Mouse (Mus musculus) heart, adult 18-20 months (tissue): Measurements from ENCODE around the gene 4930404H24Rik. TPM values are rescaled to one million over a fixed set of nuclear protein-coding genes. Genes with fewer than 3 reads are reported as not detected.

Experiments used
- DNase-seq, 2 experiments: peaks; one replicate each; pipeline ENCODE4 v3.0.0; 2021 to 2022; ENCODE audit warnings: mixed read lengths in 1 of 2
- long read RNA-seq, 2 experiments: library from polyadenylated mRNA; stranded (forward); transcript quantifications; one replicate each; pipeline ENCODE4 v2.0.0; 2021
- total RNA-seq, 2 experiments: library from RNA; stranded (reverse); gene quantifications; 2 replicates each; pipeline ENCODE4 v1.2.3; 2021

4930404H24Rik gene
- total RNA-seq: not detected
- long read RNA-seq, experiment 1: 0 reads
- long read RNA-seq, experiment 2: 0 reads

- peak; percentile 67 to 68 for DNase-seq
Measured at GRCm38 (mm10) chr2:153492573-153493392, at the start of gene 4930404H24Rik. 4930404H24Rik (plus strand) TSS chr2:153492790.

GRCm38 (mm10) chr2:153443434-153444240 is 49.0 kb upstream of the 4930404H24Rik start:
- peak; percentile 58 to 60 for DNase-seq

- DNase-seq: peak; percentile 71 to 75
Measured at GRCm38 (mm10) chr2:153444254-153445136, 48.1 kb upstream of the 4930404H24Rik start.

- DNase-seq: peak in 1 of 2 experiments; percentile 45
Measured at GRCm38 (mm10) chr2:153445137-153446016, 47.2 kb upstream of the 4930404H24Rik start.

- DNase-seq: peak; percentile 67 to 78
Measured at GRCm38 (mm10) chr2:153446017-153446408, 46.6 kb upstream of the 4930404H24Rik start.

GRCm38 (mm10) chr2:153446476-153446875 is 46.1 kb upstream of the 4930404H24Rik start:
- no peak for DNase-seq

- no peak for DNase-seq
Measured at GRCm38 (mm10) chr2:153447719-153448118, 44.9 kb upstream of the 4930404H24Rik start.

- no peak for DNase-seq
Measured at GRCm38 (mm10) chr2:153448519-153448918, 44.1 kb upstream of the 4930404H24Rik start.

GRCm38 (mm10) chr2:153453961-153454759 is 38.4 kb upstream of the 4930404H24Rik start:
- no peak for DNase-seq

- no peak for DNase-seq
Measured at GRCm38 (mm10) chr2:153454841-153455506, 37.6 kb upstream of the 4930404H24Rik start.

GRCm38 (mm10) chr2:153457467-153457866 is 35.1 kb upstream of the 4930404H24Rik start:
- DNase-seq: no peak

GRCm38 (mm10) chr2:153458022-153458441 is 34.6 kb upstream of the 4930404H24Rik start:
- DNase-seq: peak; percentile 54 to 83

GRCm38 (mm10) chr2:153463257-153463656 is 29.3 kb upstream of the 4930404H24Rik start:
- no peak for DNase-seq

- no peak for DNase-seq
Measured at GRCm38 (mm10) chr2:153467372-153467771, 25.2 kb upstream of the 4930404H24Rik start.

- no peak for DNase-seq
Measured at GRCm38 (mm10) chr2:153469317-153469716, 23.3 kb upstream of the 4930404H24Rik start.

GRCm38 (mm10) chr2:153469764-153470163 is 22.8 kb upstream of the 4930404H24Rik start:
- no peak for DNase-seq

GRCm38 (mm10) chr2:153470983-153471382 is 21.6 kb upstream of the 4930404H24Rik start:
- no peak for DNase-seq

- DNase-seq: peak; percentile 39 to 52
Measured at GRCm38 (mm10) chr2:153475114-153476112, 17.2 kb upstream of the 4930404H24Rik start.
